Mouse (Mus musculus): ENCODE measurements around the gene Hk1.

Gene Hk1

GRCm38 (mm10) chr10:62269278-62269677, 110.4 kb downstream of the Hk1 start:
- no peak for DNase-seq (ENCODE audit: low spot score)

- DNase-seq (ENCODE audit: low spot score), result no peak
Measured at GRCm38 (mm10) chr10:62264299-62264698, 115.4 kb downstream of the Hk1 start.

DNA sequence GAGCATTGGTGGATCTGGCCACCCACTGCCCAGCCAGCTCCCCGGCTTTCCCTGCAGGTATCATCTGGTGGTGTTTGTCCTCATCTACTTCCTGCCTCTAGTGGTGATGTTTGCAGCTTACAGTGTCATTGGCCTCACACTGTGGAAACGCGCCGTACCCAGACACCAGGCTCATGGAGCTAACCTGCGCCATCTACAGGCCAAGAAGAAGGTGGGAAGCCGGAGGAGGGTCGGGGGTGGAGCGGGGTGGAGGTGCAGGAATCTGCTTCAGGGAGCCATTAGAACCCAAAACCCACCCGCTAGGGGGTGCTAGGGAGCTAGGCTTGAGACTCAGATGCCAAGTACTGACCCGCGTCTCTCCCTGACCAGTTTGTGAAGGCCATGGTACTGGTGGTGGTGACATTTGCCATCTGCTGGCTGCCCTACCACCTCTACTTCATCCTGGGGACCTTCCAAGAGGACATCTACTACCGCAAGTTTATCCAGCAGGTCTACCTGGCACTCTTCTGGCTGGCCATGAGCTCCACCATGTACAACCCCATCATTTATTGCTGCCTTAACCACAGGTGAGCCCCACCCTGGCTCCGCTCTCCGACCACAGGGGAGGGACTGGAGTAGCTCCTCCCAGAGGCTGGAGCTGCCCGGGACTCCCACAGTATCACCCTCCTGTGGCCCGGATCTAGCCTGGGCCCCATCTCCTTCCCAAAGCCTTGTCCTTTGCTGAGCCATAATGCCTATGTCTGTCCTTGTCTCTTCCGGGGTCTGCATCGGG, 118.4 kb downstream of the Hk1 start:
- peak; percentile 75 for DNase-seq (ENCODE audit: low spot score)

DNA sequence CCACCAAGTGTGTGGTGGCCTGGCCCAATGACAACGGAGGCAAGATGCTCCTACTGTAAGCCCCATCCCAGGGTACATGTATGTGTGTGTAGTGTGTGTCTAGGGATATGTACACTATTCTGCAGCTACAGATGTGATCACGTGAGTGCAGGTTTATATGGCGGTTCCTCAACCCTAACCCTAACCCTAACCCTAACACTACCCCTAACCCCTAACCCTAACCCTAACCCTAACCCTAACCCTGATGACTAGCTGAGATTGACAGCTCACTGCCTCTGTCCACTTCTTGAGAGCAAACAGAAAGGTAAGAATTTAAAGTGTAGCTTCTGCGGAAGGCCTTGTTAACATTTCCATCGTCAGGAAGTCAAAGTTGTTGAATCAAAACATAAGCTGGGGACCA, 121.4 kb downstream of the Hk1 start:
- no peak for DNase-seq (ENCODE audit: low spot score)

DNA sequence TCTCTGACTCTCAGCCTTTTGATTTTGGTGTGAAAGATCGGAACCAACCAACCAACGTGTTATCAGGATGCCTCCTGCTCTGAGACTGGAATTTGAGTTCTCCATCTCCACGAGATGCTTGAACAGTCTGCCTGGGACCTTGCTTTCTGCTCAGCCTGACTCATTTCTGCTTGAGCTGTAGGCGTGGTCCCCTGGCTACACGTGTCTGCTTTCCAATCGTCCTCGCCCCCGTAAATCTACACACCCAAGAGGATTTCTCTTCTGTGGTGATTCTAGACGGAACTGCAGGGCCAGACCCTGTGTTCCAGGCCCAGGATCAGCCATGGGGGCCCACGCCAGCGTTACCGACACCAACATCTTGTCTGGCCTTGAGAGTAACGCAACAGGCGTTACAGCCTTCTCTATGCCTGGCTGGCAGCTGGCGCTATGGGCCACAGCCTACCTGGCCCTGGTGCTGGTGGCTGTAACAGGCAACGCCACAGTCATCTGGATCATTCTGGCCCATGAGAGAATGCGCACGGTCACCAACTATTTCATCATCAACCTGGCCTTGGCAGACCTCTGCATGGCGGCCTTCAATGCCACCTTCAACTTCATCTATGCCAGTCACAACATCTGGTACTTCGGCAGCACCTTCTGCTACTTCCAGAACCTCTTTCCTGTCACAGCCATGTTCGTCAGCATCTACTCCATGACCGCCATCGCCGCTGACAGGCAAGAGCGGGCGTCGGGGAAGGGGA, 127.0 kb downstream of the Hk1 start:
- DNase-seq (ENCODE audit: low spot score), result no peak

GRCm38 (mm10) chr10:62252000-62252488, 127.7 kb downstream of the Hk1 start, which contains the start of gene Tacr2:
TSS of gene Tacr2 (plus strand) at chr10:62252438.
- no peak for DNase-seq (ENCODE audit: low spot score)

GRCm38 (mm10) chr10:62247815-62248214, 131.9 kb downstream of the Hk1 start:
- DNase-seq (ENCODE audit: low spot score), result no peak

GRCm38 (mm10) chr10:62247156-62247555, 132.6 kb downstream of the Hk1 start:
- no peak for DNase-seq (ENCODE audit: low spot score)

GRCm38 (mm10) chr10:62244067-62244466, 135.6 kb downstream of the Hk1 start:
- DNase-seq (ENCODE audit: low spot score), result no peak

GRCm38 (mm10) chr10:62242896-62243295, 136.8 kb downstream of the Hk1 start:
- DNase-seq (ENCODE audit: low spot score), result peak; percentile 72

DNA sequence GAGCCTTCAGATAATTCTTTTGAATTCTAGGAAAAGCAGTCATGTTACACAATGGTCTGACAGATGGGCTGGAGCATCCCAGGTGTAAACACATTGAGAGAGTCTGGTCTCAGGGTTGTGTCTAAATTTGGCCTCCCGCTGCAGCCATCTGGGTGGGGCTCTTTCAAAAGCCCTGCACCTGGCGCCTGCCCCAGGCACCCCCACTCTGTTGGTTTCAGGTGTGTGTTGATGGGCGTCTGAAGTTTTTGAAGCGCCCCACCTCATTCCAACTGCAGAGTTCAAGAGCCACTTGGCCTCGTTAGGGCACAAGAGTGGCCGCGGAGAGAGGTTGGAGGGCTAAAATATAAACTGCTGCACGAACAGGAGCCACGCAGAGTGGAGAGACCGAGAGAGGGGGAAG, 137.3 kb downstream of the Hk1 start:
- no peak for DNase-seq (ENCODE audit: low spot score)

DNA sequence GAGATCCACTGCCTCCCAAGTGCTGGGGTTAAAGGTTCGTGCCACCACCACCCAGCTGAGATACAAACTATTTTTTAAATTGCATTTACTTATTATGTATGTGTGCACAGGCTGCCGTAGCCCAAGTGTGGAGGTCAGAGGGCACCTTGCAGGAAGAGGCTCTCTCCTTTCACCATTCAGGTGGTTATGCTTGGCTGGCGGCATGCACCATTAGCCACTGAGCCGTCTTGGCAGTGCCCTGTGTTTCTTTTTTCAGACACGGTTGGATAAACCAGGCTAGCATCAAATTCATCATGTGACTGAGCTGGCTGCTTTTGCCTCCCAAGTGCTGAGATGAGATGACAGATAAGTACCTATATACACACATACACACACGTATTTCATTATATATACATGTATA, 140.4 kb downstream of the Hk1 start:
- no peak for DNase-seq (ENCODE audit: low spot score)

DNA sequence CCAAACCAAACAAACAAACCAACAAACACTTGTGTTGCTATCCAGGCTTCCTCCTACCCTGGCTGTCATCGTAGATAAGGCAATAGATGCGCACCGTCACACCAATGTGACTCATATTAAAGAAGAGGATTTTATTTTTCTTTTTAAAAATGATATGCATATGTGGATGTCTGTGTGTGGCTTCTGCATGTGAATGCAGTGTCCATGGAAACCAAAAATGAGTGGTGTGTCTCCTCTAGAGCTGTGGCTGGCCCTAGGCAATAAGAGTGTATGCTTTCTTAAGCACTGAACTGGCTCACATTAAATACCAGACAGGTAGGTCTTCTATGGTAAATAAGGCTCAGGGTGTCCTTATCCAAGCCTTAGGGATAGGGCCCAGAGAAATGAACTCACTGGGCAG, 141.0 kb downstream of the Hk1 start:
- no peak for DNase-seq (ENCODE audit: low spot score)

GRCm38 (mm10) chr10:62237205-62237604, 142.5 kb downstream of the Hk1 start:
- DNase-seq (ENCODE audit: low spot score), result no peak

- DNase-seq (ENCODE audit: low spot score), result peak; percentile 26
Measured at GRCm38 (mm10) chr10:62236165-62236564, 143.5 kb downstream of the Hk1 start.

DNA sequence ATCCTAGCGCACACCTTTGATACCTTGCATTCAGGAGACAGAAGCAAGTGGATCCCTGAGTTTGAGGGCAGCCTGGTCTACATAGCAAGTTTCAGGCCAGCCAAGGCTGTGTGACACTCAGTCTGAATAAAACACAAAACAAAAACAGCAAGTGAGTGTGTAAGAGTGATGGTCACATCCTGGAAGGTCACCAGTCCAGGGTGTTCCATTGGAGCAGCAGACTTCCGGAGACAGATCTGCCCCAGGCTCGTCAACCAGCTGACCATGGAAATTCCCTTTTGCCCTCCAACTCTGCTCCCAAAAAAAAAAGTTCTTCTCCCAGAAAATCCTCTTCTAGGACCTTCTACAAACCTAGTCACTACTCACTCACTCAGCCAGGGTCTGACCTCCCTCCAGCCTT, 147.9 kb downstream of the Hk1 start:
- DNase-seq (ENCODE audit: low spot score), result no peak

GRCm38 (mm10) chr10:62231395-62231732, 148.3 kb downstream of the Hk1 start:
- no peak for DNase-seq (ENCODE audit: low spot score)

- peak; percentile 89 for DNase-seq (ENCODE audit: low spot score)
Measured at GRCm38 (mm10) chr10:62230708-62231394, 148.9 kb downstream of the Hk1 start, which contains the start of gene Tspan15. TSS of gene Tspan15 (minus strand) at chr10:62231251.

DNA sequence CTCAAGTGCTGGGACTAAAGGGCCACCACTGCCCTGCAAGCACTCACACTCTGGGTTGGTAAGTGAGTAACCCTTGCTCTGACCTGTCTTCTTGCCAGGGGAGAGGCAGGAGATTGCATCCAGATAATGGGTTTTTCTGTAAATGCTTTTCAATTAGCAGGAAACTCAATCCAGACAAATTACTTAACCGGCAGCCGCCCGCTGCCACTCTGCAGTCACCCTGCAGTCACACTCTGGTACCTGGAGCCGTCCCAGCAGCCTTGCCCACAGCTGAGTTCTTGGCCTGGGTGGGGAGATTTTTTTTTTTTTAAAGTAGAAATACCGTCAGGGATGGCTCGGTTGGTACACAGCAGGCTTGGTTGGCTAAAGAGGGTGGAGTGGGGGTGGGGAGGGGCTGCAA, 151.6 kb downstream of the Hk1 start:
- no peak for DNase-seq (ENCODE audit: low spot score)

DNA sequence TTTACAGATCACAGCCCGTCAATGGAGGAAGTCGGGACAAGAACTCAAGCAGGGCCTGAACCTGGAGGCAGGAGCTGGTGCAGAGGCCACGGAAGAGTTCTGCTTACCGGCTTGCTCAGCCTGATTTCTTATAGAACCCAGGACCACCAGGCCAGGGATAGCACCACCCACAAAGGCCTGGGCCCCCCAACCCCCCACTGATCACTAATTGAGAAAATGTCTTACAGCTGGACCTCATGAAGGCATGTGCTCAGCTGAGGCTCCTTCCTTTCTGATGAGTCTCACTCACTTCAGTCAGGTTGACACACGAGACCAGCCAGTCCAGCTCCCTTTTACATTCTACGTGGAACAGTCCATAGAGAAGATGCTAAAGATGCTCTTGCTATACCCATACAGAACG, 153.9 kb downstream of the Hk1 start:
- DNase-seq (ENCODE audit: low spot score), result no peak

DNA sequence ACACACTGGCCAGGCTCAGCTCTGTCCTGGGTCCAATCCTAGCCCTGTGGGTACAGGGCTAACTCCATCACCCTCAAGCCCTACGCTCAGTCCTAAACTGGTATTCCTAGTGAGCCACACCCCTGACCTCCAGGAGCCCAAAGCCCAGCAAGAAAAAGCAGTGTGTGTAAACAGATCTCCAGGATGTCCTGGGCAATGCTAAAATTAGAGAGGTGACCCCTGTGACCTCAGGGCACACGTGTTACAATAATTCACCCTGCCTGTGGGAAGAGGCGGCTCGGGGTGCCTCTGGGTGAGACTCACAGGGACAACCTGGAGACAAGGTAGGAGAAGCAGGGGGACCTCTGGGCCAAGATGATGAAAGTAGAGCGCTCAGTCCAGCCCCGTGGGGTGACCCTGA, 155.5 kb downstream of the Hk1 start:
- DNase-seq (ENCODE audit: low spot score), result no peak

DNA sequence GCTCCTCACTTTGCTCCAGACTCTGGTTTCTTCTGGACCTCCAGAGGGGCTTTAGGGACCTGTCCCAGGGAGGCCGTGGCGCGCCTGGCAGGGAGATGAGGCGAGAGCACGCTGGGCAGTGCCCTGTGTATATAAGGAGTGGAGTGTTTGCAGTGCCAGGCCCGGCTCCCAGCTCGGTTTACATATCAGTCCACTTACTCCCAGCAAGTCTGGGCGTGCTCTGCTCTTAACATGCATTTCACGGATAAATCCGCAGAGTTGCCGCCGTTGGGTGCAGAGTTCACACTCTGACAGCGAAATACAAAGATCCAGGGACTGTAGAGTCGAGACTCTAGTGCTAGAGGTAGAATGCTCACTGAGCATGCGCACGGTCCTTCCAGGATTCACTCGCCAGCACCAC, 156.9 kb downstream of the Hk1 start:
- no peak for DNase-seq (ENCODE audit: low spot score)

GRCm38 (mm10) chr10:62221647-62222046, 158.1 kb downstream of the Hk1 start:
- DNase-seq (ENCODE audit: low spot score), result no peak
